Mouse (Mus musculus): ENCODE data around the gene Psmb7. TPM values are rescaled to one million over a fixed set of nuclear protein-coding genes. Genes with fewer than 3 reads are reported as not detected.

The Psmb7 gene
- polyA plus RNA-seq, 1 experiment from 2014 or later = 274 TPM

DNA sequence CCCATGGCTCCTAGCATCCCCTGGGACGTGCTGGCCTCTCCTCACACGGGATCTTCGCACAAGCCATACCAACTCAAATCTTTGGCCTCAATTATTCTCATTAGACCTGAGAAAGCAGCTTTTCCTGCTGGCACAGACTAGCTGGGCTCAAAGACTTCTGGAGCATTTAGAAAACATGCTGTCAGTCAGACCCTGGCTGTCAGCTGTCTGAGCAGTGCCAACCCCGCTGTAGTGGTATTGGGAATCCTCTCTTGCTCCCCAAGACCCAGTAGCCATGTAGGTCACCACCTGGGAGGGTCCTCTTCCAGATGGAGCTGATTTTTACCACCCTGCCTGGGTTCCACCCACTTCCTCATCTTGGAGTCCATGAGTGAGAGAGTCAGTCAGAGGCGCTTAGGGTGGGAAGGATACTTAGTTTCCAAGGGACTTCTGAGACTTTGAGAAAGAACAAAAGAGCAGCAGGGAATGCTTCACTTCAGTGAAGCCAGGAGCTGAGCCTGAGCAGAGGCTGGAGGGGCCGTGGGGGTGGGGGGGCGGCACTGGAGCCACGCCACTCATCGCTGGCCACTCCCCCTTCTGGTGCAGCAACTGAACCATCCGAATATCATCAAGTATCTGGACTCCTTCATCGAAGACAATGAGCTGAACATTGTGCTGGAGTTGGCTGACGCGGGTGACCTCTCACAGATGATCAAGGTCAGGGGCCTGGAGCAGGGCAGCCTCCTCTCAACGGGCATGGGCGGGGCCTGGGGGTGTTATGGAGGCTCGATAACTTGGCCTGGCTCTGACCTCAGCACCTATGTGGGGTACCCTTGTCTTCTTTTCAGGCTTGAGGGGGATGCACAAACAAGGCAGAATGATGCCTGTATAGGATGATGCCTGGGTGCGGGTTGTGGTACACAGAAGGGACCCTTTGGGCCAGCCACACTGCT is 83.3 kb downstream of the Psmb7 start:
- H3K9ac ChIP-seq = no peak overlapping the region
- WGBS = 74% methylated on average over 17 of the region's 17 CpGs
- no peaks in the 10 kb centered on the region for H3K27me3 ChIP-seq
- H3K4me2 ChIP-seq = no peak overlapping the region
- no peaks in the 10 kb centered on the region for H3K4me1 ChIP-seq
- ATAC-seq (ENCODE audit: insufficient number of reproducible peaks, insufficient read depth, low FRiP score, low TSS enrichment, low read depth) = no peak
- peaks cover 67% of the 10 kb centered on the region for H3K36me3 ChIP-seq
- no peaks in the 10 kb centered on the region for H3K9me3 ChIP-seq
- no peak overlapping the region for H3K4me3 ChIP-seq
- no peak overlapping the region for H3K27ac ChIP-seq

DNA sequence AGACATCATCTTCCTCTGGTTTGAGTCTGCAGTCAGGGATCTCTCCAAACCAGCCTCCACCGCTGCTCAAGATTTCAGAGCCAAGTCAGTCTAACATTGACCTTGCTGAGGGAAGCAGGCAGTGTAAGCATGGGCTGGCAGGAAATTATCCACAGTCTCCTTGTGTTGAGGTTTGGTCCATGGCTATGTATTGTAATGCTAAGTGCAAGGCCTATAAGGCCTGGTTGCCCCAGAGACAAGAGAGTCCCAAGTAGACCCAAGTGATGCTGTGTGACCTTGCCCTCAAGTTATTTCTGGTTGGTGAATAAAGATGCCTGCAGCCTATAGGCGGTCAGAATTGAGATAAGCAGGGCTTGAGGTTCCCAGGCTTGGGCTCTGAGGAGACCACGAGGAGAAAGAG is 87.2 kb downstream of the Psmb7 start:
- H3K4me3 ChIP-seq = no peak overlapping the region
- no peak for ATAC-seq (ENCODE audit: insufficient number of reproducible peaks, insufficient read depth, low FRiP score, low TSS enrichment, low read depth)
- 91% methylated on average over 3 of the region's 3 CpGs for WGBS
- H3K27me3 ChIP-seq = no peaks in the 10 kb centered on the region
- H3K36me3 ChIP-seq = peaks cover 59% of the 10 kb centered on the region
- no peak overlapping the region for H3K27ac ChIP-seq
- H3K9ac ChIP-seq = no peak overlapping the region
- no peak overlapping the region for H3K4me2 ChIP-seq
- H3K4me1 ChIP-seq = peaks cover 6% of the 10 kb centered on the region; the same call in 1 of the 2 replicates
- H3K9me3 ChIP-seq = no peaks in the 10 kb centered on the region

DNA sequence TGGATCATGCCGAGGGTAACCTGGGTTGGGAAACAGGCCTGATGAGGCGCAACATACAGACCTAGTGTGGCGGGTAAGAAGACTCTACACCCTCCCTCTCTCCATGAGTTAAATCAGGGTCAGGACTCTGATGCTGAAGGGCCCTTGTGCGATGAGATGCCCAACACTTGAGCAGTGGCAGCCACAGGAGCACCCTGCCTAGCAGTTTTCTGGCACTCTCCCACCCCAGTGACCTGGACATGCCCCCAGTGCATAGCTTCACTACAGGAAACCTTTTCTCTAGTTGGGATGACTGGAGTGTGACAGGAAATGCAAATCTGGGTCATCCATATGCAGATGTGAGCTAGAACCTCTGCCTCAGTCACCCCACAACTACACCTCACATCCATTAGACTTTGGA is 88.2 kb downstream of the Psmb7 start:
- H3K36me3 ChIP-seq = peaks cover 60% of the 10 kb centered on the region
- H3K27ac ChIP-seq = no peak overlapping the region

DNA sequence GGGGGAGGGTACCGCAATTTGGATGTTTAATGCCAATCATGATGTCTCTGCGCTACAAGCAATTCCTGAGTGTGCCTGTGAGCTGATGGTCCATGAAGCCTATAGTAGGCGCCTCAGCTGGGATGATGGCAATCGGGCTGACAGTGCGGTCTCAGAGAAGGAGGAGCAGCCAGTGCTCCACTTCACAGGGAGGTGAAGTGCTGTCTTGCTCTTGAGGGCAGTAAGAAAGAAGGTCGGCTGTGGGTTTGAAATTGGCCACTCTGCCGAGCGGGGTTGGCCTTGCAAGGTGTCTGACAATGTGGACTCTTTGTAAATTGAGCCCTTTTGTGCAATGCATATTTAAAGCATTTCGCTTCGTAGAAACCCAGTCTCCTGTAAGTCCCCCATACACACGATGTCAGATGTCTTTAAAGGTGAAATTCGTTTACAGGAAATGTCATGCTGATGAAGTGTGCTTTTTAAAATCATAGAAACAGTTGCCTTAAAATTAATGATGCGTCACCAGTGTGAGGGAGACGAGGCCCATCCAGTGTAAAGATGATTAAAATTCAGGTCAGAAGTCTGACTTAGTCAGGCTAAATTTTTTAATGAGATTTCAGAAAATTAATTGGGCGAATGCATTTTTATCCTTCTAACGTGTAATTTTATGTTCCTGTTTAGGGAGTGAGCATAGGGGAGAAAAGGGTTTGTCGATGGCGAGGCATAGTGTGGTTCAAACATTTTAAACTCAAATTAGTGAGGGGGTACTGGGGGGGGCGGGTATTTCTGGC is 89.5 kb downstream of the Psmb7 start:
- peaks cover 6% of the 10 kb centered on the region; the same call in 1 of the 2 replicates for H3K4me1 ChIP-seq
- no peaks in the 10 kb centered on the region for H3K27me3 ChIP-seq
- H3K36me3 ChIP-seq = peaks cover 55% of the 10 kb centered on the region
- no peaks in the 10 kb centered on the region for H3K9me3 ChIP-seq
- H3K27ac ChIP-seq = no peak overlapping the region
- no peak overlapping the region for H3K4me3 ChIP-seq
- no peak overlapping the region for H3K9ac ChIP-seq
- WGBS = 73% methylated on average over 19 of the region's 19 CpGs
- no peak for ATAC-seq (ENCODE audit: insufficient number of reproducible peaks, insufficient read depth, low FRiP score, low TSS enrichment, low read depth)
- no peak overlapping the region for H3K4me2 ChIP-seq

More for the DNA sequence above, 88.2 kb downstream of the Psmb7 start:
- Histone ChIP-seq H3K9ac (no peak overlapping the region), H3K4me3 (no peak overlapping the region), H3K4me2 (no peak overlapping the region), H3K27me3 (no peaks in the 10 kb centered on the region), H3K9me3 (no peaks in the 10 kb centered on the region), H3K4me1 (peaks cover 6% of the 10 kb centered on the region; the same call in 1 of the 2 replicates)
- ATAC-seq (ENCODE audit: insufficient number of reproducible peaks, insufficient read depth, low FRiP score, low TSS enrichment, low read depth) = no peak
- 92% methylated on average over 4 of the region's 4 CpGs for WGBS

DNA sequence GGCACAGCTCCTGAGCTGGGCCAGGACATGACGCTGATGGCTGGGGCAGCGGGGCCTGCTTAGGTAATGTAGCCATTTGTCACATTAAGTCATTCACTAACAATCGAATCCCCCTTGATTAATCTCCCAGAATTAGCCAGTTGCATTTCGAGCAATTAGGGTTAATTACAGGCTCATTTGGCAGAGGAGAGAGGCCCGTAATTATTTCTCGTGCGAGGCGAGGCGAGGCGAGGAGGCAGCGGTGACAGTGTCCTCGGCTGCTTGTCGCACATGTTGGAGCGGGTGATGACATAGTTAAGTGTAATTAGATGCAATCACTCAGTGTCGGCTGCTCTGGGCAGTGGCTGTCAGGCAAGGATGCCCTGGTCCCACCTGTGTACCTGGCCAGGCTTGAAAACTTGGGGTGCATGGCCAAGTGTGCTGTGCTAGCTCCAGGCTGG is 91.9 kb downstream of the Psmb7 start:
- peaks cover 39% of the 10 kb centered on the region for H3K36me3 ChIP-seq
- no peak overlapping the region for H3K4me3 ChIP-seq
- H3K9me3 ChIP-seq = no peaks in the 10 kb centered on the region
- no peak overlapping the region for H3K4me2 ChIP-seq
- no peak for ATAC-seq (ENCODE audit: insufficient number of reproducible peaks, insufficient read depth, low FRiP score, low TSS enrichment, low read depth)
- H3K27ac ChIP-seq = no peak overlapping the region
- H3K4me1 ChIP-seq = peaks cover 16% of the 10 kb centered on the region; the same call in 1 of the 2 replicates
- no peaks in the 10 kb centered on the region for H3K27me3 ChIP-seq
- WGBS = 65% methylated on average over 15 of the region's 15 CpGs
- no peak overlapping the region for H3K9ac ChIP-seq

DNA sequence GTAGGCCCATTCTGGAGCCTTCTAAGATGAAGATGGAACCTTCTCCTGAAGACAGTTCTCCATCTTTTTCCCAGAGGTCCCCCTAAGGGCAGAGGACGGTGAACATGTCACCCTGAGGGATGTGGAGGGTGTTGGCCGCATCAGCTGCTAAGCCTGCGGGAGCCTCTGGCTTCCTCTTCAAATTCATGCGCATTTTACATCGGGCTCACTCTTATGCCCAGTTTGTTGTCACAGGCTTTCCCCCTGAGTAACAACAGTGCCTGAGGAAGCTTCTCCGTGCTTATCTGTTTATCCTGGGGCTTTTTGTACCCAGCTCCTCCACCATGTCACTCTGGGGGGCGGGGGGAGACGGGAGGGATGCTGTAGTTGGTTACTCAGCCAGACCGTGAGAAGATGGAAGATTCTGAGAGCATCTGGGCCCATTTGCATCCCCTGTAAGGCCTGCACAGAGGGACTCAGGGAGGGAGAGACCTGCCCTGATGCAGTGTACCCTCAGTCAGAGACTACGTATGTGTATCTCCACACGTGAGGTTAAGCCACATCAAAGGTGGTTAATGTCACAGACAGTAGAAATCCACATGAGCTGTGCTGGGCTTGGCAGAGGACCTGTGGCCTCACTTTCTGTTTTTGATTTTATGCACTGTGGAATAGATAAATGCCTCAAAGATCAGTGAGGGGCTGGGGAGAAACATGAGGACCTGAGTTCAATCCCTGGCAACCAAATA is 95.9 kb downstream of the Psmb7 start:
- H3K9me3 ChIP-seq = no peaks in the 10 kb centered on the region
- no peak for ATAC-seq (ENCODE audit: insufficient number of reproducible peaks, insufficient read depth, low FRiP score, low TSS enrichment, low read depth)
- H3K36me3 ChIP-seq = peaks cover 30% of the 10 kb centered on the region
- H3K27ac ChIP-seq = no peak overlapping the region
- H3K4me1 ChIP-seq = peaks cover 38% of the 10 kb centered on the region
- no peak overlapping the region for H3K4me2 ChIP-seq
- WGBS = 54% methylated on average over 11 of the region's 11 CpGs
- no peak overlapping the region for H3K4me3 ChIP-seq
- no peak overlapping the region for H3K9ac ChIP-seq
- H3K27me3 ChIP-seq = no peaks in the 10 kb centered on the region

DNA sequence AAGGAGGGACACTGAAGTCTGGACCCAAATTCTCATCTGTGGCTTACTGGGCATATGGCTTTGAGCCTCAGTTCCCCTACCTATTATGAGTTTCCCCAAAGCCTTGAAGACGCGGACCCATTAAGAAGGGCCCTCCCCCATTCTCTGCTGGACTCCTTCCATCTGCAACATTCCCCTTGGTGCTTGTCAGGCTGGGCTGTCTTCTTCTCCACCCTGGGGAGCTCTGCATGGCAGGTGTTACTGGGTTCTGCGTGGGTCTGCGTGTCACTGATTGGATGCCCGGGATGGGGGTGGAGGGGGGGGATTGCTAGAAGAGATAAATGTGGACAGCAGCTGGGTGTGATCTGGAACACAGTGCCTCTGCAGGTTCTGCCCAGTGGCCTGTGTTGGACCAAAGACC is 97.1 kb downstream of the Psmb7 start:
- no peak overlapping the region for H3K4me2 ChIP-seq
- H3K4me3 ChIP-seq = no peak overlapping the region
- H3K27me3 ChIP-seq = no peaks in the 10 kb centered on the region
- no peak for ATAC-seq (ENCODE audit: insufficient number of reproducible peaks, insufficient read depth, low FRiP score, low TSS enrichment, low read depth)
- no peak overlapping the region for H3K27ac ChIP-seq
- no peaks in the 10 kb centered on the region for H3K9me3 ChIP-seq
- H3K4me1 ChIP-seq = peaks cover 38% of the 10 kb centered on the region
- H3K36me3 ChIP-seq = peaks cover 18% of the 10 kb centered on the region
- H3K9ac ChIP-seq = no peak overlapping the region
- WGBS = 72% methylated on average over 5 of the region's 5 CpGs

DNA sequence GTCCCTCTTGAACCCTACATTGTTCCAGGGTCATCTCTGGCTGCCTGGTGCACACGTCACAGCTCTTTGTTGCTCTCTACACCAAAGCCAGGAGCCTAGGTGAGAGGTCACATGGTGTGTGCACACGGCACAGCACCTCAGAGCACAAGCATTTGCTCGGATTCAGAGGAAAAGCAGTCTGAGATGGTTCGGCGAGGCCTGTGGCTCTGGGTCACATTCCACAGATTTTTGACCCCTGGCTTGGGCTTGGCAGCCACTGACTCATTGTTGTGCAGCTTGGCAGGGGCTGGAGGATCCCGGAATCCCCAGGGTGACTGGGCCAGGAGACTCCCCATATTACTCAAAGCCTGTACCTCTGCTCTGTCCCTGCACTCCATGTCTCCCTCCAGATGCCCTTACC is 97.7 kb downstream of the Psmb7 start:
- no peak overlapping the region for H3K4me3 ChIP-seq
- 18% methylated on average over 6 of the region's 6 CpGs for WGBS
- H3K4me1 ChIP-seq = peaks cover 38% of the 10 kb centered on the region
- H3K9ac ChIP-seq = no peak overlapping the region
- H3K27me3 ChIP-seq = no peaks in the 10 kb centered on the region
- ATAC-seq (ENCODE audit: insufficient number of reproducible peaks, insufficient read depth, low FRiP score, low TSS enrichment, low read depth) = no peak
- no peaks in the 10 kb centered on the region for H3K9me3 ChIP-seq
- H3K4me2 ChIP-seq = no peak overlapping the region
- peaks cover 13% of the 10 kb centered on the region for H3K36me3 ChIP-seq
- no peak overlapping the region for H3K27ac ChIP-seq

DNA sequence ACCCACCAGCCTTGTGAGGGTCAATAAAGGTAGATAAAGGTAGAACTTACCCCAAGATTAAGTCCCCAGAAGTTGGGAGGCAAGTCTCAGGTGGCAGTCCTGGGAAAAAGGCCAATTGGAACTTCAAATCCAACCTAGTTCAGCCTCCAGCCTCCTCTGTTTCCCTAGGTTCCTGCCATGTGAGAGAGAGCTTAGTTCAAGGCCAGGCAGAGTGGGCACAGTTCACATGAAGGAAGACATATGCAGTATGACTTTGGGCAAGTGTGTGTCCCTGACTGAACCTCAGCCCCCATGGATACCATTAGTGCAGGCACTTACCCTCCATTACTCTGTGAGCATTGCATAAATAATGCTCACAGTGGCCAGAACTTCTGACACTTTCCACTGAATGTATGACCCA is 98.2 kb downstream of the Psmb7 start:
- ATAC-seq (ENCODE audit: insufficient number of reproducible peaks, insufficient read depth, low FRiP score, low TSS enrichment, low read depth) = no peak
- H3K4me2 ChIP-seq = no peak overlapping the region
- peaks cover 8% of the 10 kb centered on the region for H3K36me3 ChIP-seq
- no peak overlapping the region for H3K9ac ChIP-seq
- H3K4me3 ChIP-seq = no peak overlapping the region
- no peaks in the 10 kb centered on the region for H3K9me3 ChIP-seq
- no peaks in the 10 kb centered on the region for H3K27me3 ChIP-seq
- peaks cover 42% of the 10 kb centered on the region for H3K4me1 ChIP-seq
- H3K27ac ChIP-seq = no peak overlapping the region

DNA sequence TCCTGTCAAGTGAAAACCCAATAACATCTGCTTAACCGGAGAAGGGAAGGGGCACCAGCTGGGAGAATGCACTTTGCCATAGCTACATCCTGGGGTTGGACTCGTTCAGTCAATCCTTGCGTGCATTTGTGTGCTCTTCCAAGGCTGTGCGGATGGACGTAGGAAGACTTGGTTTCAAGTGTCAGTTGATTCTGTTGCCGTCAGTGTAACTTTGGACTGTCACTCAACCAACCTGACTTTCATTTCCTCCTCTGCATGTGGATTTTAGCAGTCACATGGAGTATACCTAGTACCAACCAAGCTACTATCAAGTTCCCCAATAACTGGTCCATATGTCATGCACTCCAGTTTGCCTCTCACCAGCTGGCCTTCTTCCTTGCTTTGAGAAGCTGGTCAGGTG is 98.9 kb downstream of the Psmb7 start:
- no peak overlapping the region for H3K27ac ChIP-seq
- H3K9ac ChIP-seq = no peak overlapping the region
- 70% methylated on average over 6 of the region's 6 CpGs for WGBS
- H3K9me3 ChIP-seq = no peaks in the 10 kb centered on the region
- no peaks in the 10 kb centered on the region for H3K27me3 ChIP-seq
- no peak for ATAC-seq (ENCODE audit: insufficient number of reproducible peaks, insufficient read depth, low FRiP score, low TSS enrichment, low read depth)
- H3K4me1 ChIP-seq = peaks cover 45% of the 10 kb centered on the region
- H3K4me3 ChIP-seq = no peak overlapping the region
- H3K4me2 ChIP-seq = no peak overlapping the region
- H3K36me3 ChIP-seq = peaks cover under 1% of the 10 kb centered on the region; the same call in 1 of the 2 replicates

DNA sequence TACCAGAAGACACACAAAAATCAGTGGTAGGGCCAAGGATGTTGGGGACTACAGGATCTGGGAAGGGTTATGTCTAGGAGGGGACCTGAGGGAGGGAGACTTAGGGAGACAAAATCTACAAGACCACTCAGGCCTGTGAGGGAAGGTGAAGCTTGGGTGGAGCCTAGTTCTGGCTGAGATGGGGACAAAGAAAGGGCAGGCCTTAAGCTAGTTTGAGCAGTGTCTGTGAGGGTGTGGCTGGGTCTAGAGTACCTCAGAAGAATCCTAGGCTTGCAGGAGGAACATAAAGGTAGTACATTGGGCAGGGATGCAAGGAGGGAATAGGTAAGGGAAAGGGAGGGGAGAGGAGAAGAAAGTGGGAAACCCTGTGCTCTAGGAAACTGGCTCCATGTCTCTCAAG is 99.5 kb downstream of the Psmb7 start:
- ATAC-seq (ENCODE audit: insufficient number of reproducible peaks, insufficient read depth, low FRiP score, low TSS enrichment, low read depth) = no peak
- H3K27ac ChIP-seq = no peak overlapping the region
- peaks cover 50% of the 10 kb centered on the region for H3K4me1 ChIP-seq
- H3K9me3 ChIP-seq = no peaks in the 10 kb centered on the region
- H3K9ac ChIP-seq = no peak overlapping the region
- H3K36me3 ChIP-seq = no peaks in the 10 kb centered on the region
- H3K4me2 ChIP-seq = no peak overlapping the region
- H3K27me3 ChIP-seq = no peaks in the 10 kb centered on the region
- H3K4me3 ChIP-seq = no peak overlapping the region

All from embryonic facial prominence, embryonic 13.5 days (tissue).